Mouse (Mus musculus) midbrain, embryonic 11.5 days (tissue): ENCODE results near the gene Brix1. TPM values are rescaled to one million over a fixed set of nuclear protein-coding genes. Genes with fewer than 3 reads are reported as not detected.

Experiments used
- ATAC-seq: fragments of 200-750 bp; cut with Nextera tagmentation; 2 replicates; pipeline ENCODE4 v1.8.0; 2017; ENCODE audit warnings: moderate TSS enrichment, moderate library complexity; ENCODE audit not compliant: low FRiP score
- DNase-seq: peaks from one replicate; pipeline ENCODE4 v3.0.0; 2015; ENCODE audit warnings: low spot score; ENCODE audit errors: missing footprints
- H3K27ac ChIP-seq: fragments of 300-500 bp; sonication (generic); 2 replicates; pipeline ENCODE4 v1.5.1; 2014; ENCODE audit warnings: low read depth, low read length
- H3K27me3 ChIP-seq: fragments of 300-500 bp; sonication (generic); 2 replicates; pipeline ENCODE4 v1.6.1; 2014; ENCODE audit warnings: mild to moderate bottlenecking, low read length, moderate library complexity, mixed read lengths; ENCODE audit not compliant: control insufficient read depth, insufficient read depth
- H3K36me3 ChIP-seq: fragments of 300-500 bp; sonication (generic); 2 replicates; pipeline ENCODE4 v1.6.1; 2014; ENCODE audit warnings: mild to moderate bottlenecking, low read length, moderate library complexity, mixed read lengths; ENCODE audit not compliant: control insufficient read depth, insufficient read depth
- H3K4me1 ChIP-seq: fragments of 300-500 bp; sonication (generic); 2 replicates; pipeline ENCODE4 v1.6.1; 2014; ENCODE audit warnings: low read length; ENCODE audit not compliant: control insufficient read depth, insufficient read depth
- H3K4me2 ChIP-seq: fragments of 300-500 bp; sonication (generic); 2 replicates; pipeline ENCODE4 v1.6.1; 2014; ENCODE audit warnings: mild to moderate bottlenecking, moderate library complexity
- H3K4me3 ChIP-seq: fragments of 300-500 bp; sonication (generic); 2 replicates; pipeline ENCODE4 v1.5.1; 2014; ENCODE audit warnings: low read depth, low read length
- H3K9ac ChIP-seq: fragments of 300-500 bp; sonication (generic); 2 replicates; pipeline ENCODE4 v1.6.1; 2014; ENCODE audit warnings: low read length
- H3K9me3 ChIP-seq: fragments of 300-500 bp; sonication (generic); 2 replicates; pipeline ENCODE4 v1.6.1; 2016; ENCODE audit warnings: low read length; ENCODE audit not compliant: control insufficient read depth
- WGBS: fragments of 180-500 bp; shearing (Covaris S2); extraction: QIAGEN DNeasy Blood & Tissue Kit; methylation state at CpG from one replicate; pipeline ENCODE4 v1.1.7; 2014; 5-methylcytosine and 5-hydroxymethylcytosine counted together
- polyA plus RNA-seq: library from polyadenylated mRNA; unstranded; fragments of >200 nt; fragmentation: Nextera tagmentation; extraction: Ambion mirVana; gene quantifications from 2 replicates; pipeline ENCODE4 v1.2.1, GENCODE M21; 2014

Gene Brix1
- polyA plus RNA-seq, 1 experiment from 2014 or later, result 134 TPM

DNA sequence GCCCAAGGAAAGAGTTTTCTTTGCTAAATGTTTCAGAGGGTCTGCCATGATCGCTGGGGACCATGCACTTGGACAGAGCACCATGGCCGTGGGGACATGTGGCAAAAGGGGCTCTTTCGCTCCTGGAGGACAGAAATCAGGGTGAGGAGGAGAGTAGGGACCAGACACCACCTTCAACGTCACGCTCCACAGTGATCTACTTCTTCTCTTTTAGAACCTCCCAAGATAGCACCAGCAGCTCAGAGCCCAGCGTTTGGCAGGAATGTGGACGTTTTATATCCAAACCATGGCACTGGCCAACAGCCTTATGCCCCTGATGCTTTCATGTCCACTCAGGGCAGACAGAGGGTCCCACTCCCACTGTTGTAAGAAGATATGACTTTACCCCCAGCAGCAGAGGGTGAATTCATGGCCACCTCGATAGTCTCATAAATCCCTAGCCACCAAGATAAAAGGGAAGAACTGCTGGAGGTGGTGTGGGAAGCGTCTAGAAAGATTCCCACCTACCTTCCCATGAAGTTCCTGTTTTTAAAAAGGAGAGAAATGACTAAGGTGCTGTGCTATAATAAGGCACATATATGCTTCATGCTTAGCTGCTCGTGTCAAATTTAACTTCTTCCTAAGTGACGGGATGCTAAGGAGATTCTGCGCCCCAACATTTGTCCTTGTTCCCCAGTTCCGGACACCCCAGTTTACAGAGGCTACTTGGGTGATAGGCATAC, 59.0 kb downstream of the Brix1 start:
- Histone ChIP-seq H3K4me2 (no peak overlapping the region), H3K27ac (no peak overlapping the region), H3K9ac (no peak overlapping the region), H3K36me3 (no peaks in the 10 kb centered on the region), H3K9me3 (no peaks in the 10 kb centered on the region), H3K27me3 (no peaks in the 10 kb centered on the region), H3K4me3 (no peak overlapping the region), H3K4me1 (peaks cover under 1% of the 10 kb centered on the region; the same call in 1 of the 2 replicates)
- DNase-seq, result no peak
- WGBS, result 95% methylated on average over 13 of the region's 13 CpGs
- no peak for ATAC-seq

DNA sequence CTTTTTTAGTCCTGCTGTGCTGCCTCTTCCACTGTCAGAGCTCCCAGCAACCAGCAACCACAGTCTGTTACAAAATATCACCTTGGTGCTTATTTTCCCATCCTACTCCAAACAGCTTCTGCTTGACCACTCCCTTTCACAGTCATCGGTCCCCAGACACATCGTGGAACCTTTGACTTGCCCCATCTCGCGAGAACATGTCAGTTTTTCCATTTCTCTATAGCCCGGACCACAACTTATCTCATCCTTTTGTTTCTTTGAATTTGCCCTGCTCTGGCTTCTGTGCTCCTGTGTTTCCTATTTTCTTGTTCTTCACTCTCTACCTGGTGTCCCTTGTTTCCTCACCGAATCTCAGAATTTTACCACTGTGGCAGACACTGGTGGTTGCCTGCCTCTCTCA, 59.6 kb downstream of the Brix1 start:
- Histone ChIP-seq H3K4me2 (no peak overlapping the region), H3K4me3 (no peak overlapping the region), H3K27ac (no peak overlapping the region), H3K36me3 (no peaks in the 10 kb centered on the region), H3K4me1 (peaks cover 5% of the 10 kb centered on the region; the same call in 1 of the 2 replicates), H3K9me3 (no peaks in the 10 kb centered on the region), H3K9ac (no peak overlapping the region), H3K27me3 (no peaks in the 10 kb centered on the region)
- no peak for DNase-seq
- no peak for ATAC-seq
- 96% methylated on average over 6 of the region's 6 CpGs for WGBS

Other genes with a start within 250 kb of the Brix1 start
- not detected in 2 replicates for gene Gm21973, start 160.6 kb downstream of the Brix1 start, polyA plus RNA-seq
- not detected in 2 replicates for gene Agxt2, start 127.4 kb downstream of the Brix1 start, polyA plus RNA-seq
- gene Dnajc21, start 15.4 kb downstream of the Brix1 start, polyA plus RNA-seq, result 20.0 and 21.0 TPM in 2 replicates
- gene Rad1, start 71 bp upstream of the Brix1 start, polyA plus RNA-seq, result 27.7 and 33.2 TPM in 2 replicates
- not detected in 2 replicates for gene Ttc23l, start 72.7 kb upstream of the Brix1 start, polyA plus RNA-seq
- 74.7 and 80.6 TPM in 2 replicates for gene Rai14, start 228.7 kb upstream of the Brix1 start, polyA plus RNA-seq